Mouse (Mus musculus) liver, embryonic 14.5 days (tissue): ENCODE measurements at regions not wholly inside any gene's neighbourhood (a gene's known extent, or its start where the extent isn't known, plus 50 kb on each side); places are given as distances from the start of the nearest gene placed in this dataset.

Experiments
- CTCF ChIP-seq: IDR thresholded peaks from 2 replicates; pipeline ENCODE4 v1.5.1; 2016; ENCODE audit warnings: antibody characterized with exemption, low read depth, control low read depth
- EP300 ChIP-seq: IDR thresholded peaks from 2 replicates; pipeline ENCODE4 v1.6.1; 2016; ENCODE audit warnings: antibody characterized with exemption, low read depth

DNA sequence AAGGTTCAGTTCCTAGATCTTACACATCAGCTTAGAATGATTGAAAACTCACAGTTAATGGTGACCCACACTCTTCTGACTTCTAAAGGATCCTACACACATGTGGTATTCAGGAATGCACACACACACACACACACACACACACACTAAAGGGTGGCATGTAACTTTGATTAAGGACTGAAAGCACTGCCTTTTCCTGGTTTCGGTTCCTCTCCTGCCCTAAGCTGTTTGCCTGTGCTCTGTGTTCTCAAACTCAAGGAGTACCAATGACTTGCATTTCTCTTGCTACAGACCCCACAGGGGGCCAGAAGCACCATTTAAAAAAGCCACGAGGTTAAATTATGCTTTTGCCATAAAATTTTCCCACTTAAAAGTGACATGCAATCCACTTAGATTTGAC is 327.8 kb upstream of the Klf4 start:
- TF ChIP-seq EP300 (no peak), CTCF (no peak)
